Mouse (Mus musculus): ENCODE measurements around the gene Pcdh15.

DNA sequence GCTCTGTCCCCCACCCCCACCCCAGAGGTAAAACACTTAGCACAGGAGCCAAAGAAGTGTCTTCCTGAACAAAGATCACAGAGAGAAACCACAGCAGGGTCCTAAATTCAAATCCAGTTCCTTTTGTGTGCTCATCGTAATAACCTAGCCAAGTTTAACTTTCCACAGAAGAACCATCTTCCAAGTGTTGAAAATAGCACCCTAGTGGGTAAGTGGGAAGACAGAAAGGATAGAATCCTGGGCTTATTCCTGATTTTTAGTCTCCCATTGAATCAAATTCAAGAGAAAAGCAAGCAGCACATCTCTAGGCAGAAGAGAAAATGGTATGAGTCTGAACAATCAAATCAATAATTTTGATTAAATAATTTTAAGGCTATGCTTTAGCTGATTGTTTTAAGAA is 1315.8 kb downstream of the Pcdh15 start:
- TF ChIP-seq POLR2A (IDR thresholded peaks at IDR 0.05; ENCODE audit: insufficient read length, low read depth) (no peak), TCF12 (IDR thresholded peaks at IDR 0.05; ENCODE audit: insufficient read depth, poor library complexity, severe bottlenecking) (no peak), TCF3 (IDR thresholded peaks at IDR 0.05; ENCODE audit: insufficient read length, low read depth) (no peak), CEBPB (IDR thresholded peaks at IDR 0.05; ENCODE audit: insufficient read depth, poor library complexity, severe bottlenecking) (no peak), MAX (IDR thresholded peaks at IDR 0.05; ENCODE audit: low read depth) (no peak), USF1 (IDR thresholded peaks at IDR 0.05; ENCODE audit: low read depth) (no peak), E2F4 (IDR thresholded peaks at IDR 0.05; ENCODE audit: insufficient read depth) (no peak), POLR2AphosphoS2 (IDR thresholded peaks at IDR 0.05; ENCODE audit: insufficient read length, low read depth) (no peak), MYOG (IDR thresholded peaks at IDR 0.05; ENCODE audit: control insufficient read depth in 1 of 3, insufficient read depth in 1 of 3, insufficient read length in 2 of 3, low read depth in 2 of 3) (no peak)
